8 mouse cellular contexts compared by ENCODE assay signal in the genomic region with DNA sequence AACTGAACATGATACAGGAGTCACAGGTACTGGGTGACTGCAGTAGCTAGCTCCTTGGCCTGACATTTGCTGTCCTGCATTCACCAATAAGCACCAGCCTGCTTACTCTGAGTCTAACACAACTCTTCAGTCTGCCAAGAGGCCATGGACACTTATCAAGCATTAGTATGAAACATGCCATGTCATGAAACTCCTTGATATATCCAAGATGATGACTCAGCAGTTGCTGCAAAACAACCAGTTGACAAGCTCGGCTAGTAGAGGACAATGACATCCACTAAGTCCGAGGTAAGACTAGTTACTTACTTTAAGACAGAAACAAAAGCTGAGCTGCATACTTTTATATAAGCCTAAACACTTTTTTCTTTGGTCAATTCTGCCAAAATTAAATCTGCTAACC. TPM values are rescaled to one million over a fixed set of nuclear protein-coding genes. Genes with fewer than 3 reads are reported as not detected.
A peak's percentile ranks its signal among the peaks of the same experiment; 100 is the strongest.
DNase-seq lines count a peak whose midpoint lies in the region; ATAC-seq and TF ChIP-seq lines count a peak whose summit lies in the region.

No protein-coding gene starts in this region.

- TF ChIP-seq POLR2A in lung, adult 2 months (IDR thresholded peaks at IDR 0.05; ENCODE audit: borderline replicate concordance, extremely low read depth, low read depth, low read length): no peak
- no peak for TF ChIP-seq POLR2A in cerebellum, adult 2 months (IDR thresholded peaks at IDR 0.05; ENCODE audit: borderline replicate concordance, insufficient read depth, low read length)

- WGBS in lung, adult 2 months: 14% methylated on average over 2 of the region's 2 CpGs
- 41% methylated on average over 2 of the region's 2 CpGs for WGBS in hindbrain, embryonic 10.5 days
- 31% methylated on average over 2 of the region's 2 CpGs for WGBS in midbrain, embryonic 10.5 days
- WGBS in cerebellum, adult 2 months: 16% methylated on average over 2 of the region's 2 CpGs

- H3K9me3 ChIP-seq in hindbrain, embryonic 10.5 days: no peaks in the 10 kb centered on the region
- H3K9me3 ChIP-seq in midbrain, embryonic 10.5 days (replicated peaks): no peaks in the 10 kb centered on the region

- no peak overlapping the region for H3K27ac ChIP-seq in hindbrain, embryonic 10.5 days
- no peak overlapping the region for H3K27ac ChIP-seq in midbrain, embryonic 10.5 days (replicated peaks)
- H3K27ac ChIP-seq in cerebellum, adult 2 months (ENCODE audit: insufficient read depth, low read length): no peak overlapping the region

- peak; percentile 10 for ATAC-seq in activated CD4-positive, CD25-positive, alpha-beta regulatory T cell, adult 4 months

- peaks cover 10% of the 10 kb centered on the region for H3K4me1 ChIP-seq in lung, adult 2 months (ENCODE audit: control insufficient read depth, insufficient read depth, low read length)
- peaks cover 23% of the 10 kb centered on the region for H3K4me1 ChIP-seq in hindbrain, embryonic 10.5 days (replicated peaks)
- H3K4me1 ChIP-seq in midbrain, embryonic 10.5 days: peaks cover 27% of the 10 kb centered on the region
- no peaks in the 10 kb centered on the region; the same call in 1 of the 2 replicates for H3K4me1 ChIP-seq in cerebellum, adult 2 months (ENCODE audit: control insufficient read depth, insufficient read depth, low read length)

- no peak for TF ChIP-seq CTCF in lung, adult 2 months (IDR thresholded peaks at IDR 0.05; ENCODE audit: insufficient read depth, low read length)
- TF ChIP-seq CTCF in cerebellum, adult 2 months (IDR thresholded peaks at IDR 0.05; ENCODE audit: borderline replicate concordance, insufficient read depth, low read depth, low read length): no peak

- no peaks in the 10 kb centered on the region for H3K36me3 ChIP-seq in hindbrain, embryonic 10.5 days
- H3K36me3 ChIP-seq in midbrain, embryonic 10.5 days: 0 out of 2 replicates have a peak, but pooled peaks cover under 1% of the 10 kb centered on the region

- no peak for DNase-seq in lung, adult 2 months
- no peak for DNase-seq in lung, postnatal 10 days
- no peak for DNase-seq in hindbrain, embryonic 10.5 days (ENCODE audit: low spot score)
- no peak for DNase-seq in midbrain, embryonic 10.5 days (ENCODE audit: low spot score)
- no peak for DNase-seq in layer of hippocampus, postnatal 10 days (ENCODE audit: low spot score in 2 of 2)
- no peak for DNase-seq in ovary, postnatal 14 days (ENCODE audit: low spot score)
- DNase-seq in cerebellum, adult 2 months: no peak

- peak overlapping the region; percentile 24 for H3K4me3 ChIP-seq in lung, adult 2 months (replicated peaks; ENCODE audit: extremely low read depth, low read depth, low read length)
- peak overlapping the region; percentile 99 for H3K4me3 ChIP-seq in hindbrain, embryonic 10.5 days
- peak overlapping the region; percentile 99 for H3K4me3 ChIP-seq in midbrain, embryonic 10.5 days
- H3K4me3 ChIP-seq in cerebellum, adult 2 months (replicated peaks; ENCODE audit: insufficient read depth, low read depth, low read length): no peak overlapping the region

- H3K27me3 ChIP-seq in hindbrain, embryonic 10.5 days (ENCODE audit: insufficient read depth, poor library complexity, severe bottlenecking): no peaks in the 10 kb centered on the region
- H3K27me3 ChIP-seq in midbrain, embryonic 10.5 days (ENCODE audit: low read depth, poor library complexity, severe bottlenecking): no peaks in the 10 kb centered on the region
- H3K27me3 ChIP-seq in cerebellum, adult 2 months (ENCODE audit: control insufficient read depth, insufficient read depth, low read length): no peaks in the 10 kb centered on the region

RNA-seq across cellular contexts. Expression of a gene that starts 2.5 kb away (rescaled TPM):
- polyA plus RNA-seq in lung, adult 2 months (2012; rRNA removed): 58.8 and 70.4 TPM in 2 replicates
- 10 to 100 TPM; 49.3 to 55.8 TPM for polyA plus RNA-seq in activated CD4-positive, CD25-positive, alpha-beta regulatory T cell, adult 4 months (2017; shearing (Covaris generic))
- 25.6 and 31.1 TPM in 2 replicates for polyA plus RNA-seq in hindbrain, embryonic 10.5 days (2016; fragmentation: Nextera tagmentation; extraction: Ambion mirVana)
- polyA plus RNA-seq in midbrain, embryonic 10.5 days (2016; fragmentation: Nextera tagmentation; extraction: Ambion mirVana): 28.6 and 31.1 TPM in 2 replicates
- 10 to 100 TPM; 53.2 to 56.4 TPM for total RNA-seq in layer of hippocampus, postnatal 10 days (2021)
- polyA plus RNA-seq in cerebellum, adult 2 months (2012; rRNA removed): 33.8 and 36.9 TPM in 2 replicates

RNA-seq across cellular contexts. Expression of a gene that starts 55.9 kb away (rescaled TPM):
- 16.9 and 23.4 TPM in 2 replicates for polyA plus RNA-seq in lung, adult 2 months (2012; rRNA removed)
- 1 to 10 TPM; 4.8 to 6.4 TPM for polyA plus RNA-seq in activated CD4-positive, CD25-positive, alpha-beta regulatory T cell, adult 4 months (2017; shearing (Covaris generic))
- 6.5 and 8.1 TPM in 2 replicates for polyA plus RNA-seq in hindbrain, embryonic 10.5 days (2016; fragmentation: Nextera tagmentation; extraction: Ambion mirVana)
- 8.5 and 9.5 TPM in 2 replicates for polyA plus RNA-seq in midbrain, embryonic 10.5 days (2016; fragmentation: Nextera tagmentation; extraction: Ambion mirVana)
- 10 to 100 TPM; 64.4 to 69.3 TPM for total RNA-seq in layer of hippocampus, postnatal 10 days (2021)
- polyA plus RNA-seq in cerebellum, adult 2 months (2012; rRNA removed): 38.7 and 41.9 TPM in 2 replicates
